Mouse (Mus musculus): ENCODE measurements around the gene Arpc1a. TPM values are rescaled to one million over a fixed set of nuclear protein-coding genes. Genes with fewer than 3 reads are reported as not detected.

Arpc1a gene
- 370 and 401 TPM in 2 replicates for polyA plus RNA-seq (2021; fragmentation: Nextera tagmentation)
- long read RNA-seq, experiment 1, transcript Arpc1a-201 (10 exons, 1,632 nt) = major isoform, 665 of 777 reads
- long read RNA-seq, experiment 1, transcript Arpc1a-205 (3 exons, 926 nt) = minor isoform, 13 of 777 reads
- long read RNA-seq, experiment 1, partial matches to known transcripts = 78 of 777 reads
- long read RNA-seq, experiment 1, other reads (novel, unspliced or antisense) = 21 of 777 reads
- long read RNA-seq, experiment 2, transcript Arpc1a-201 (10 exons, 1,632 nt) = major isoform, 1,352 of 1,440 reads
- long read RNA-seq, experiment 2, partial matches to known transcripts = 45 of 1,440 reads
- long read RNA-seq, experiment 2, other reads (novel, unspliced or antisense) = 40 of 1,440 reads

DNA sequence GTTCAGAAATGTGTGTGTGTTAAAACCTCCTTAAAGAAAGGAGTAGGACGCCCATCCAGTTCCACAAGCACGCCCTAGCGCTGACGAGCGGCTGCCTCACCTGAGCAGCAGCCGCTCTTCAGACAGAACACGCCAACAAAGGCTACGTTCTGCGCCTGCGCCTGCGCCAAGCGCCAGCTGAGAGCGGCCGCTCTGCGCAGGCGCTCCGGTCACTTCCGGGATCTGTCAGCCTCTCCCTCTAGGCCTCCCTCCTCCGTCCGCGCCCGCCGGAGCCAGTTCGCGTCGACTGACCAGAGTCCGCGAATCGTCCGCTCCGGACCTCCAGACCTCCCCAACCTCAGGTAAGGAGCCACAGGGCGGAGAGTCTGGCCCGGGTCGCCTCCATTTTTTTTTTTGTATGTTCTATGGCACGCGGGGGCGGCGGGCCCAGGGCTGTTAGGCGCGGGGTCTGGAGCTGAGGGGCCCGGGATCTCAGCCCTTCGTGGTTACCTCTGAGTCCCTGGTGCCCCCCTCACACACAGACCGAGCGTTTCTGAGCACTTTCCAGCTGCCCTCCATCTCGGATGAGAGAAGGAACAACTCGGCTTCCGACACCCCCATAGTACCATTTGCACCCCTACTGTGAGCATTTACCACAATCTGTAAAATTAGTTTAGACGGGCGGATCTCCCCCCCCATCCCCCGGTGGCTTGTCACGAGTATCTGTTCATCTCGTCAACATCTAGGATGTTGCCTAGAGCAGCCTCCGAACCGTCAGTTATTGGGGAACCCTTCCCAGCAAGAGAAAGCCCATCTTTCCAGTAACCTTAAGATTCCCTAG is at the start of gene Arpc1a, which contains the start of gene Kpna7:
Gene Arpc1a, plus strand, starts transcription at position 199 of the 820 bp plus-strand sequence.
Gene Kpna7, minus strand, starts transcription at position 399 of the 820 bp plus-strand sequence.

DNA sequence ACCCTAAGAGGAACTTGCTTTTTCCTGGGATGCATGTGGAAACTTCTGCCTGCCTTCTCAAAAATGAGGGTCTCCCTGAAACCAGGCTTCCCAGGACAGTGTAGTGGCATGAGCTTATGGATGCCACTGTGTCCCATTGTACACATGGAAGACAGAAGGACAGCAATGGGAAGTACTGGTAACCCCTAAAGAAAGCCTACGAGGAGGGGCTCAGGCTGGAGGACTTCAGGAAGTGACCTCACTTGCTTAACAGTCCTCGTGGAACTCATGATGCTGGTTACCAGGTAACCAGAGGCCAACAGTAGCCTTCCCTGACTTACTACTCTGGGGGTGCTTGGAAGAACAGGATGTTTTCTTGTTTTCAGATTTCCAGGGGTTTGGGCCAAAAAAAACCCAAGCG is 40.9 kb upstream of the Arpc1a start, which contains the start of gene 1700018F24Rik:
Gene 1700018F24Rik, plus strand, starts transcription at position 301 of the 400 bp plus-strand sequence.

DNA sequence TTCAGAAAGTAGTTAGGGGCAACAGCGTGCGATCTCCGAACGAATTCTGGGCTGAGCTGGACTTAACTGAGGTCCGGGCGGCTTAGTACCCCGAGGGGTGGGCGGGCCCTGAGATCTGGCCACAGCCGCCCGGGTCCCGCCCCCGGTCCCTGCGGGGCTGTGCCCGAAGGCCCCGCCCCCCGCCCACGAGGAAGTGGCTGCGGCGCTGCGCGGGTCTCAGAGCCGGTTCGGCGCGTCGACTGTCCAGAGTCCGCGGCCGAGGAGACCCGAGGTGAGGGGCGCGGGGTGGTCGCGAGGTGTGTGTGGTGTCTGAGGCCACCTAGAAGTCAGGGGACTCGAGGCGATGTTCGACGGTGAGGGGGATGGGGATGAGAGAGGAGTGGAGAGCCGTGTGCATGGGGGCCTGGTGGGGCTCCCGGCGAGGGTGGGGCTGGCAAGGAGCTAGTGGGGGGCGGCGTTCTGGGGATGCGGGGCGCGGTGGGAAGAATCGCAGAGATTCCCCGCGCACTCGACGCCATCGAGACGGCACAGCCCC is 30.5 kb downstream of the Arpc1a start, which contains the start of gene Arpc1b:
Gene Arpc1b, plus strand, starts transcription at position 145 of the 535 bp plus-strand sequence.

DNA sequence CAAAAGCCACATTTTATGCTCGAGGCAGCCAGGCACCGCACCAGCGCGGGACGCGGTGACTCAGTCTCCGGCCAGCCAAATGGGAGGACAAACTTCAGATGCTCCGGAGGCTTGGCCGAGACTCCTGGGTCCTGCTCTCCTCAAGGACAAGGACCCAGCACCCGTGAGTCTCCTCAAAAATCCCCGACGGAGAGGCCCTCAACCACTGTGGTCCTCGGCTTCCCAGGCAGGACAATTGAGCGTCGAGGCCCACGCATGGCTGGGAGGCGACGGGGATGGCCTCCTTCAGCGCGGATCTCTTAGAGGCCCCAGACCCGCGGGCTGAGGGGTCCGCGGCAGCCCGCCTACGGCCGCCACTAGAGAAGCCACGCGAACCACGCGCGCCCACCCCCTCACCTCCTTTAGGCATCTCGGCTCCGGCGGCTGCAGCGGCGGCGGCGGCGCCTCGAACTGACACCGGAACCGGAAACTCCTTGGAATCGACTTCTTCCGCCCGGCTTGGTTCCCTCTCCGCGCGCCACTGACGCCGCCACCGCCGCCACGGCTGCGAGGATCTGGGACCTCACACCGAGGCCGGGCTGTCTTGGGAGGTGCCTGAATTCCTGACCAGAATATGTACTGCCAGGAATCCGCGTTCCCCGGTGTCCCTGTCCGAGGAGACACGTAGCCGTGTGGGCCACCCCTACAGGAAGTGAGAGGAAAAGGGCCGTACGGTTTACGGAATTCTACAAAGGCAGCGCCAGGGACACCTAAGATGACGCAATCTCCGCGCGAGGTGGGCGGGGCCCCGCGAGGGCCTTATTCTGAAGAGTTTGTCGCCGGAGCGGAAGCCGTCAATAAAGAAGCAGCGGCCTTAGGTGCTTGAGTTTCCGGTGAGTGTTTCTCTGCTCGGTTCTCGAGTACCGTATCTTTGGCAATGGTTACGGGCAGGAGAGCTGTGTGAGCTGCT is 56.2 kb downstream of the Arpc1a start, which contains the start of the genes Pdap1 and Bud31:
Gene Pdap1, minus strand, starts transcription at position 668 of the 949 bp plus-strand sequence.
Gene Bud31, plus strand, starts transcription at position 792 of the 949 bp plus-strand sequence.

Other genes with a start within 250 kb of the Arpc1a start
- gene Smurf1, start 118.0 kb upstream of the Arpc1a start, polyA plus RNA-seq (2021; fragmentation: Nextera tagmentation) = 2.0 and 2.4 TPM in 2 replicates
- gene Gm4871, start 51.1 kb upstream of the Arpc1a start, polyA plus RNA-seq (2021; fragmentation: Nextera tagmentation) = not detected in 2 replicates
- not detected in 2 replicates for gene 1700018F24Rik, start 40.8 kb upstream of the Arpc1a start, polyA plus RNA-seq (2021; fragmentation: Nextera tagmentation)
- not detected in 2 replicates for gene Kpna7, start 200 bp downstream of the Arpc1a start, polyA plus RNA-seq (2021; fragmentation: Nextera tagmentation)
- gene Arpc1b, start 30.4 kb downstream of the Arpc1a start, polyA plus RNA-seq (2021; fragmentation: Nextera tagmentation) = 53.5 and 59.1 TPM in 2 replicates
- 64.7 and 65.6 TPM in 2 replicates for gene Pdap1, start 56.4 kb downstream of the Arpc1a start, polyA plus RNA-seq (2021; fragmentation: Nextera tagmentation)
- 105 and 112 TPM in 2 replicates for gene Bud31, start 56.5 kb downstream of the Arpc1a start, polyA plus RNA-seq (2021; fragmentation: Nextera tagmentation)
- 14.1 and 16.0 TPM in 2 replicates for gene Ptcd1, start 83.3 kb downstream of the Arpc1a start, polyA plus RNA-seq (2021; fragmentation: Nextera tagmentation)
- gene Cpsf4, start 83.4 kb downstream of the Arpc1a start, polyA plus RNA-seq (2021; fragmentation: Nextera tagmentation) = 4.2 and 5.7 TPM in 2 replicates
- 1,254 and 1,419 TPM in 2 replicates for gene Atp5j2, start 108.2 kb downstream of the Arpc1a start, polyA plus RNA-seq (2021; fragmentation: Nextera tagmentation)
- gene Zkscan14, start 118.0 kb downstream of the Arpc1a start, polyA plus RNA-seq (2021; fragmentation: Nextera tagmentation) = 8.9 and 9.7 TPM in 2 replicates
- gene Zkscan5, start 120.7 kb downstream of the Arpc1a start, polyA plus RNA-seq (2021; fragmentation: Nextera tagmentation) = 6.0 and 6.5 TPM in 2 replicates
- 17.7 and 18.9 TPM in 2 replicates for gene Zfp655, start 147.9 kb downstream of the Arpc1a start, polyA plus RNA-seq (2021; fragmentation: Nextera tagmentation)
- 1.1 TPM in 2 replicates for gene Zscan25, start 196.7 kb downstream of the Arpc1a start, polyA plus RNA-seq (2021; fragmentation: Nextera tagmentation)